Mouse (Mus musculus) forebrain, embryonic 10.5 days (tissue): Measurements from ENCODE around the gene Proser2. TPM values are rescaled to one million over a fixed set of nuclear protein-coding genes. Genes with fewer than 3 reads are reported as not detected.
A peak's percentile ranks its signal among the peaks of the same experiment; 100 is the strongest.
"Not testable (repeated sequence)": the region's sequence is repeated elsewhere in the genome, so short reads cannot be mapped to it uniquely, and the experiment has no call there.

Source experiments
- DNase-seq: peaks from one replicate; pipeline ENCODE4 v3.0.0-alpha.2; 2017; ENCODE audit warnings: low spot score; ENCODE audit errors: extremely low spot score
- H3K27ac ChIP-seq: fragments of 300-500 bp; sonication (generic); 2 replicates; pipeline ENCODE4 v1.5.1; 2016; ENCODE audit warnings: mild to moderate bottlenecking
- H3K27me3 ChIP-seq: fragments of 300-500 bp; sonication (generic); 2 replicates; pipeline ENCODE4 v1.6.1; 2016; ENCODE audit warnings: mild to moderate bottlenecking; ENCODE audit not compliant: poor library complexity, severe bottlenecking
- H3K36me3 ChIP-seq: fragments of 300-500 bp; sonication (generic); replicated peaks from 2 replicates; pipeline ENCODE4 v1.6.1; 2016; ENCODE audit warnings: mild to moderate bottlenecking, moderate library complexity
- H3K4me1 ChIP-seq: fragments of 300-500 bp; sonication (generic); 2 replicates; pipeline ENCODE4 v1.6.1; 2016
- H3K4me3 ChIP-seq: fragments of 300-500 bp; sonication (generic); 2 replicates; pipeline ENCODE4 v1.5.1; 2016; ENCODE audit warnings: mild to moderate bottlenecking, moderate library complexity
- H3K9me3 ChIP-seq: fragments of 300-500 bp; sonication (generic); 2 replicates; pipeline ENCODE4 v1.6.1; 2016; ENCODE audit warnings: mild to moderate bottlenecking, moderate library complexity
- WGBS: fragments of 180-500 bp; shearing (Covaris S2); methylation state at CpG from one replicate; pipeline ENCODE4 v1.1.7; 2016; 5-methylcytosine and 5-hydroxymethylcytosine counted together
- polyA plus RNA-seq: library from polyadenylated mRNA; unstranded; fragments of >200 nt; fragmentation: Nextera tagmentation; extraction: Ambion mirVana; gene quantifications from 2 replicates; pipeline ENCODE4 v1.2.1, GENCODE M21; 2016

The Proser2 gene
- polyA plus RNA-seq, 1 experiment from 2014 or later: 2.3 TPM

- Histone ChIP-seq H3K27me3 (no peaks in the 10 kb centered on the region), H3K27ac (no peak overlapping the region), H3K9me3 (no peaks in the 10 kb centered on the region), H3K36me3 (no peaks in the 10 kb centered on the region), H3K4me3 (no peak overlapping the region), H3K4me1 (no peaks in the 10 kb centered on the region)
- WGBS: 89% methylated on average over 12 of the region's 12 CpGs
- DNase-seq: no peak
Measured at GRCm38 (mm10) chr2:6113792-6114191, 16.2 kb downstream of the Proser2 start.

DNA sequence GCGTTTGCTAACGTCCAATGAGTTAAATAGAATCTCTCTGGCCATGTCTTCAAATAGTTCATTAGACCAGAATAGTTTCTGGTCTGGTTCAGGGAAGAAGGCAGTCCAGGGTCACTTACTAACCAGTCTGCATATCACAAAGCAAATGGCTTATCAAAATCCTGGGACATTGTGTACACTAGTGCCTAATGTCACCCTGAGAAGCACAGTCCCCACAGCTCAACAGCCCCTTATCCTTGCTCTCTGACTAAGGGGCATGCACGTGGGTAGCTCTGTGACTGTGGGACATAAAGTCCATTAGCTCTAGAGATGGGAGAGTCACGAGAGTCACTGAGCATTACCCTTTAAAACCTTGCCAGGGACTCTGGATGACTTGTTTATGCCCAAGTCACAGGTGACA, 17.4 kb downstream of the Proser2 start:
- H3K27me3 ChIP-seq: no peaks in the 10 kb centered on the region
- DNase-seq: no peak
- H3K4me1 ChIP-seq: no peaks in the 10 kb centered on the region
- no peaks in the 10 kb centered on the region for H3K36me3 ChIP-seq
- WGBS: 76% methylated on average over 4 of the region's 4 CpGs
- no peak overlapping the region for H3K4me3 ChIP-seq
- no peak overlapping the region for H3K27ac ChIP-seq
- no peaks in the 10 kb centered on the region for H3K9me3 ChIP-seq

DNA sequence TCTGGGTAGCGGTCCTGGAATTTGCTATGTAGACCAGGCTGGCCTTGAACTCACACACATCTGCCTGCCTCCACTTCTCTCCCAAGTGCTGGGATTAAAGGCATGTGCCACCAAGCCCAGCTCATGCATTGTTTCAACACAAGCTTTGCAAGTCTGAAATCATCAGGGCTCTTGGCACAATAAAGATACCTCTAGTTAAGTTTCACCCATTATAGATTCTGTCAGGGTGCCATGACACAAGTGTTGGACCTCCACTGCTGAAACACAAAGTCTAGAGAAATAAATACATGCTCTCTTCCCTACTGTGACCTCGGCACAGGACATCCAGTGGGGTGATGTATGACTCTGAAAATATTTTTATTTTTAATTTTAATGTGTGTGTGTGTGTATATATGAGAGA, 24.6 kb downstream of the Proser2 start:
- peaks cover 6% of the 10 kb centered on the region for H3K4me1 ChIP-seq
- no peak for DNase-seq
- no peaks in the 10 kb centered on the region for H3K36me3 ChIP-seq
- H3K27ac ChIP-seq: no peak overlapping the region
- no peaks in the 10 kb centered on the region for H3K9me3 ChIP-seq
- peaks cover 25% of the 10 kb centered on the region for H3K27me3 ChIP-seq
- no peak overlapping the region for H3K4me3 ChIP-seq
- 95% methylated on average over 2 of the region's 2 CpGs for WGBS

- Histone ChIP-seq H3K36me3 (no peaks in the 10 kb centered on the region), H3K4me3 (peak overlapping the region; percentile 63), H3K27me3 (peaks cover 59% of the 10 kb centered on the region), H3K27ac (peak overlapping the region; percentile 69; the same call in 1 of the 2 replicates), H3K4me1 (peaks cover 25% of the 10 kb centered on the region), H3K9me3 (no peaks in the 10 kb centered on the region)
- 43% methylated on average over 20 of the region's 20 CpGs for WGBS
- DNase-seq: no peak
Measured at GRCm38 (mm10) chr2:6100755-6101154, 29.3 kb downstream of the Proser2 start.

DNA sequence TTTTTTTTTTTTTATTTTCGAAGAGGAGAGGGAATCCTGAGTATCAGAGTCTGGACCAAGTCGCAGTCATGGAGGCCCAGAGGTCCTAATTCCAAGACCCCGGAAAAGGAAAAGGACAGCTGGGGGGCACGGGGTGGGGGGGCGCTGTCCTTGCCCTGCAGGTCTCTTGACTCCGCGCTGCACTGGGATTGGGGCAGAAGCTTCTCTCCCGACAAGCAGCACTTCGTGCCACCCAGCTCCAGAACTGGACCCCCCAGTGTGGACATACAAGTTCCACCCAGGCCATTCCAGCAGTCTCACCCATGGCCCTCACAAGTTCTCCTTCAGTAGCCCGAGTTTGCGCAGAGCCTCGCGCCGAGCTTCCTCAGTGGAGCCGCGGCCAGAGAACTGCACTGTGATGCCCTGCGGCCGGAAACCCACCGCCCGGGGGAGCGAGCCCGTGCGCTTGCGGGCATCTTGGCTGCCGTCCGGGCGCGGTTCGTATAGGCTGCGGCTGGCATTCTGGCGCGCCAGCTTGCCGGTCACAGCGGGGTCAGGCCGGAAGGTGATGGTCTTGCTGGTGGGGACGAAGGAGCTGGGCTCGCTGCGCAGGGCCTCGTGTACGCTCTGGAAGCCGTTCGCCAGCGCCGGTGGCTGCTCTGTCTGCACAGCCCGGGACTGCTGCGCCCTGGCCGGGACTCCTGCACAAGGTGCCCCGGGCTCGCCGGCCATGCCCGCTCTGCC, 29.8 kb downstream of the Proser2 start:
- Histone ChIP-seq H3K36me3 (no peaks in the 10 kb centered on the region), H3K4me3 (peak overlapping the region; percentile 63), H3K4me1 (peaks cover 25% of the 10 kb centered on the region), H3K9me3 (no peaks in the 10 kb centered on the region), H3K27ac (peak overlapping the region; percentile 69; the same call in 1 of the 2 replicates), H3K27me3 (peaks cover 59% of the 10 kb centered on the region)
- DNase-seq: peak; percentile 52
- 9% methylated on average over 51 of the region's 51 CpGs for WGBS

DNA sequence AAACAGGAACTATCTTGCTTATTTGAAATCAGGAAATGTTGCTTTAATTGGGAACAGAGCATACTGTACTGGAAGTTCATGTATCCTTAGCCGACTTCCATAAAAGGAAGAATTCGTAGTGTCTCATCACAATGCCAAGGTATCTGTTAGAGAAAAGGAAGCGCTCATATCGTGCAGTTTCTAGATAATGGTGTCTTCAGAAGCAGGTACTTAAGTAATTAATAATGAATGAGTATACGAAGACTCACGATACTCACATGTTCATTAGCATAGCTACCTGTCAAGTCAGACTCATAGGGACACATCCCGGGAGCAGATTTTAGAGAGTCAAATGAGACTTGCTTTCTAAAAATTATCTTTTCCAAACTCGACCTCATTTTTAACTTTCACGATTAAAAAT, 30.6 kb downstream of the Proser2 start:
- no peak overlapping the region for H3K27ac ChIP-seq
- H3K4me1 ChIP-seq: peaks cover 25% of the 10 kb centered on the region
- 84% methylated on average over 9 of the region's 9 CpGs for WGBS
- H3K36me3 ChIP-seq: no peaks in the 10 kb centered on the region
- H3K27me3 ChIP-seq: peaks cover 59% of the 10 kb centered on the region
- H3K4me3 ChIP-seq: no peak overlapping the region
- no peak for DNase-seq
- no peaks in the 10 kb centered on the region for H3K9me3 ChIP-seq

DNA sequence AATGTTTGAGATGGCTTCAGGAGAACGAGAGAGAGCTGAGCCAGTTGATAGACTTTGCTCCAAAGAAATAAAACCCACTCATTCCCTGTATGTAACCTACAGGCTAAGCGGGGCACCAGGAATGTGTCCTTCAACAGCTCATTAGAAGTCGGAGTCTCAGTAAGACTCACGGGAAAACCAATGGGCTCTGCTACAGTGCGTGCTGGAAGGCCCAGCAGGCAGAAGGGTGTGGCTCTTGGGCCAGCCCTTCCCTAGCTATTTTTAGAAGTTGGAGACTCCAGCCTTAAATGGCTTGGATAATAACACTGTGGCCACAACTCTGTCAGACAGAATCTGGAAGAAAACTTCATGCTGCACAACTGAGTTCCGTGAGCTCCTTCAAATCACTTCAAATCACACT, 31.1 kb downstream of the Proser2 start:
- H3K27me3 ChIP-seq: peaks cover 59% of the 10 kb centered on the region
- no peak for DNase-seq
- no peak overlapping the region for H3K4me3 ChIP-seq
- H3K9me3 ChIP-seq: no peaks in the 10 kb centered on the region
- 45% methylated on average over 6 of the region's 6 CpGs for WGBS
- H3K36me3 ChIP-seq: no peaks in the 10 kb centered on the region
- H3K4me1 ChIP-seq: peaks cover 25% of the 10 kb centered on the region
- H3K27ac ChIP-seq: no peak overlapping the region

DNA sequence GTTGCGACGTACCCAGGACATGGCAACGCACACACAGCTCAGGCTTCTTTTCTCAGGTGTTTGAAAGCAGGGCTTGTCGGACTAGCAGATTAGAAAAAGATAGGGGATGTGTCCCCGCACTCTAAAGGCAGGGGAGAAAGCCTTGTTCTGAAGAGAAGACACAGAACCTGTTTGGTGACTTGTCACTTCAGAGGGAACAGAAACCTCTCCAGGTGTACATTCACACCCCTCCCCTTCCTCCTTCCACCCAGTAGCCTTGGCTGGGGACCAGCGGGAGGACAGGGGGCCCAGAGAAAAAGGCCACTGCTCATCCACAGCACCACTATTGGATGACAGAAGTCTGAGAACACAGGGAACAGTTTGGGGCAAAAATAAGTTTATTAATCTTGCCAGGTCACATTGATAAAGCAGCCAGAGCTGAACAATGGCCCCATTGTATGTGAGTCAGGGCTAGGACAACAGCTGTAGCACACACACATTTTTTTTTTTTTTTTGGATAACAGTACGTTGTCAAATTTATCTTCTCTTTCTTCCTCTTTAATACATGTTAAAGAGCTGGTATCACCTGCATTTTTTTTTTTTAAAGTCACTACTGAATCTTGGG, 32.8 kb downstream of the Proser2 start:
- Histone ChIP-seq H3K36me3 (no peaks in the 10 kb centered on the region), H3K9me3 (no peaks in the 10 kb centered on the region), H3K4me3 (no peak overlapping the region), H3K4me1 (peaks cover 25% of the 10 kb centered on the region), H3K27ac (no peak overlapping the region), H3K27me3 (peaks cover 51% of the 10 kb centered on the region)
- no peak for DNase-seq
- 79% methylated on average over 7 of the region's 7 CpGs for WGBS

DNA sequence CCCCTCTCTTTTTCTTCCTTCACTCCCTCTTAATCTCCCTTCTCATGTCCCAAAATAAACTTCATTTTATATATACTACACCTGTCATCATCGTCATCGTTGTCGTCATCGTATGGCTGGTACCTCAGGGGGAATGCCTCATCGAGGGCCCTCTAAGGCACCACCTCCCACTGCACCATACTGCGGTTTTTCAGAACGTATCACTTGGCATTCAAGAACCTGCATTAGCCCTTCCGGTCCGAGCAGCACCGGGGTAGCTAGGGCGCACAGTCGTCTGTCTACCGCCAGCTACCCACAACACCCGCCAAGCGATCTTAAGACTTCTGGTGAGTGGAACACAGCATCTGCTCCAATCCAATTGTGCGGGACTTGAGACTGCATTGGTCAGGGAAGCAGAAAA, 40.1 kb downstream of the Proser2 start:
- not testable (repeated sequence) for H3K4me3 ChIP-seq, H3K9me3 ChIP-seq, DNase-seq, H3K4me1 ChIP-seq, H3K27me3 ChIP-seq, H3K27ac ChIP-seq, H3K36me3 ChIP-seq
- 90% methylated on average over 16 of the region's 16 CpGs for WGBS

DNA sequence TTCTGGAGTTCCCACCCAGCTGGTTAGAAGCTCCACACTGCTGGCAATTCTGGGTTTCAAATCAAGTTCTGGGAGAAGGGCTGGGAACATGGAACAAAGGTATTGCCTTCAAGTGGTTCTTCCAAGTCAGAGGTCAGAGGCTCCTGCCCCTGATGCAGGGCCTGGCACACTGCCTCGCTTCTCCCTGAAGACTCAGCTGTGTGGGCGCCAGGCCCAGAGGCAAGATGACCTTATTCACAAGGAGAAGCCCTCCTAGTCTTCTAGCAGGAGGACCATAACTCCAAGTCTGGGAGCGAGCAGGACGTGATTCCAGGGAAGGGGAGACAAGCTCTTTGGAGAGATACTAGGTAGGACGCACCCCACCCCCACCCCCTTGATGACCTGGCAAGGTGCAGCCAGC, 42.9 kb downstream of the Proser2 start:
- 93% methylated on average over 5 of the region's 5 CpGs for WGBS
- H3K36me3 ChIP-seq: no peaks in the 10 kb centered on the region
- no peaks in the 10 kb centered on the region for H3K9me3 ChIP-seq
- H3K4me1 ChIP-seq: no peaks in the 10 kb centered on the region; the same call in 1 of the 2 replicates
- H3K27ac ChIP-seq: no peak overlapping the region
- no peaks in the 10 kb centered on the region for H3K27me3 ChIP-seq
- no peak overlapping the region for H3K4me3 ChIP-seq
- DNase-seq: no peak

GRCm38 (mm10) chr2:6085622-6086530, 44.1 kb downstream of the Proser2 start:
- no peaks in the 10 kb centered on the region for H3K9me3 ChIP-seq
- no peaks in the 10 kb centered on the region for H3K36me3 ChIP-seq
- H3K4me1 ChIP-seq: no peaks in the 10 kb centered on the region; the same call in 1 of the 2 replicates
- H3K27ac ChIP-seq: no peak overlapping the region
- H3K27me3 ChIP-seq: no peaks in the 10 kb centered on the region
- H3K4me3 ChIP-seq: no peak overlapping the region
- DNase-seq: no peak
- WGBS: 76% methylated on average over 19 of the region's 19 CpGs

DNA sequence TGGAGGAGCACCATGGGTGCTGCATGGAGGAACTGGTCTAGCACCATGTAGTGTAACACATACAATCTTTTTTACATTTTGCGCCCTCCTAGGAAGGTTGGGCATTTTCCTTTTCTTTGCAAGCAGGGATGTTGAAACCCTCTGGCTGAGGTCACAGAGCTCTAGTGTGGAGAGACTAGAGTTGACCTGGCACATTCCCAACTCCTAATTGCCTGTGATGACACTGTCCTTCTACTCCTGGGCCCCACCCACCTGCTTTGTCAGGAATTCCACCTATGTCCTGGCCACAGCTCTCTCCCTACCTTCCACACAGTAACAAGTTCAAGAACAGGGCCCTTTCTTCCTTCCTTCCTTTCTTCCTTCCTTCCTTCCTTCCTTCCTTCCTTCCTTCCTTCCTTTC, 46.3 kb downstream of the Proser2 start:
- no peaks in the 10 kb centered on the region for H3K36me3 ChIP-seq
- H3K4me1 ChIP-seq: no peaks in the 10 kb centered on the region; the same call in 1 of the 2 replicates
- DNase-seq: no peak
- H3K9me3 ChIP-seq: no peaks in the 10 kb centered on the region
- H3K27me3 ChIP-seq: no peaks in the 10 kb centered on the region
- H3K27ac ChIP-seq: no peak overlapping the region
- WGBS: 100% methylated on average over 1 of the region's 1 CpGs
- no peak overlapping the region for H3K4me3 ChIP-seq

GRCm38 (mm10) chr2:6082615-6083014, 47.4 kb downstream of the Proser2 start:
- no peak overlapping the region for H3K4me3 ChIP-seq
- no peak overlapping the region for H3K27ac ChIP-seq
- no peak for DNase-seq
- no peaks in the 10 kb centered on the region for H3K36me3 ChIP-seq
- H3K27me3 ChIP-seq: no peaks in the 10 kb centered on the region
- H3K9me3 ChIP-seq: no peaks in the 10 kb centered on the region
- WGBS: 86% methylated on average over 6 of the region's 6 CpGs
- peaks cover under 1% of the 10 kb centered on the region; the same call in 1 of the 2 replicates for H3K4me1 ChIP-seq
